Mouse (Mus musculus) cerebellum, postnatal 14 days (tissue): ENCODE data around the gene Eln.
A peak's percentile ranks its signal among the peaks of the same experiment; 100 is the strongest.

ENCODE experiments used
- DNase-seq, 2 experiments: peaks; one replicate each; pipeline ENCODE4 v3.0.0; 2021; ENCODE audit warnings: mixed read lengths in 2 of 2

Gene Eln

DNA sequence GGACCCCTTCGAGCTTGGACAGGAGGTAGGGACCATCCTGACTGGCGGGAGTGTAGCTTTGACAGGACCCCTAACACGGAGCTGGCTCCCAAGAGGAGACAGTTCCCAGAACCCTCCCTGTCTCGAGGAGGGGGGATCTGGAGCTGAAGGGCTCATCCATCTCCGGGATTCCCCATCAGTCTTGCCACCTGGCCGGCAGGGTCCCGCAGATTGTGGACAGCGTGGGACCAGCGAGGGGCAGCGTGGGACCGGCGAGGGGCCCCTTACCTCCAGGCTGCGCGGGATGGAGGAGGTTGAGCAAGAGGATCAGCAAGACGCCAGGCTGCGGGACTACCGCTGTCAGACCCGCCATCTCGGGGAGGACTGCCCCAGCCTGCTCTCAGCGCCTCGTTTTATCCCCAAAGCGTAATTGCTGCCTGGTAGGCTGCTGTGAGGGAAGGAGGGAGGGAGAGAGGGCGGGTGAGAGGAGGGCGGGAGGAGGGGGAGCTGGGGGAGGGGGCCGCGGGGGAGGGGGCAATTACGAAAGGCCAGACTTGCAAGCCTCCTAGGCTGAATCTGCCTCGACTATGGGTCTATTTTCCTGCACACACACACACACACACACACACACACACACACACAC, at the start of gene Eln:
Gene Eln, minus strand, starts transcription at position 434 of the 622 bp plus-strand sequence.
- peak; percentile 37 to 40 for DNase-seq

DNA sequence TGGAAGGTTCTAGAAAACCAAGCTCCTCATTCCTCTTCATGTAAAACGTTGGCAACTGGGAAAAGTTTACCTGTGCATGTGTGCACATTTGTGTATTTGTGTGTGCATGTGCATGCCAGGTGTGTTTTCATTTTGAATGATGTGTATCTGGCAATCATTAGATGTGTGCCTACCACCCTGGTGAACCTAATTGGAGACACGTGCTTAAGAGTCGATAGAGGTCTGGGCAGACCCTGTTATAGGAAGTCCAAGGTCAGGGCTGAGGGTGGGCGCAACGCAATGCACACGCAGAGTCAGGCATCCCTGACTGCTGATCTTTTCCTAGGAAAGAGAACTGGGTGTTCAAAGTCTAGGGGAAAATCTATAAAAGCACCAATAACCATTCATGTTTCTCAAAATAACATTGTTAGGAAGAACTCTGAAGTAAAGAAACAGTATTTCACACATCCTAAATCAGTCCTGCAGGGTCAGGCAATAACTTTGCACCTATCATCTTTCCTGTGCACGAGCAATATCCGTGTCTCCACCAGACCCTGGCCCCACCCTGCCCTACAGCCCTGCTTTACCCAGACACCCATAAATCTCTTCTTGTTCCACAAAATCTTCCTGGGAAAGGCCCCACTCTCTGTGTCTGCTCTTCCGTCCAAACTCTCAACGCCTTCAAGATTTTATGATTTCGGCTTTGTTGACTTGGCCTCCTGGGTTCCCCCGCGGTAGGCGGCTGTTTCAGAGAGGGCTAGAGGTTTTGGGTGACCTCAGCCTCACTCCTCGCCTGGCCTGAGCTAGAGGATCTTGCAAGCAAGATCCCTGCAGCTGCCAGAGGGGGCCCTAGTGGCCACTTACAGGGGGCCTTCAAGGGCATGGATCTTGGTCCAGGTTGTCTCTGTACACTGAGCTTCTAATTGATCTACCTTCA, 43.2 kb upstream of the Eln start:
- no peak for DNase-seq

DNA sequence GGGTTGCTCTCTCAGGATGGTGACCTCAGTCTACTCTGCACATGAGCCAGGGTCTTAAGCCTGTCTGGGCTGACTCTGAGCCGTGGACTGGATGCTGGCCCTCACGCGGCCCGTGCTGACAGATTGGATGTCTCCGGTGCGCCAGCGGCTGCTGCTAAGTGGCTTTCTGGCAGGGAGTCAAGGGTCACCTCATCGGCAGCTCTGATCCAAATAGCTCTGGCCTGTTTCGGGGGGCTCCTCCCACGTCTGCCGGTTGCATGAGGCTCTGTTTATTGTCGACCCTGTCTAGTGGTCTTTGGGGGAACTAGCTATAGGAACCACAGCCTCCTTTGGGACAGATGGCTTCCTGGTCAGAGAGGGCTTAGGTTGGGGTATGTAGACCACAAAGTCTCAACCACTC, 41.1 kb upstream of the Eln start:
- peak; percentile 72 to 87 for DNase-seq

DNA sequence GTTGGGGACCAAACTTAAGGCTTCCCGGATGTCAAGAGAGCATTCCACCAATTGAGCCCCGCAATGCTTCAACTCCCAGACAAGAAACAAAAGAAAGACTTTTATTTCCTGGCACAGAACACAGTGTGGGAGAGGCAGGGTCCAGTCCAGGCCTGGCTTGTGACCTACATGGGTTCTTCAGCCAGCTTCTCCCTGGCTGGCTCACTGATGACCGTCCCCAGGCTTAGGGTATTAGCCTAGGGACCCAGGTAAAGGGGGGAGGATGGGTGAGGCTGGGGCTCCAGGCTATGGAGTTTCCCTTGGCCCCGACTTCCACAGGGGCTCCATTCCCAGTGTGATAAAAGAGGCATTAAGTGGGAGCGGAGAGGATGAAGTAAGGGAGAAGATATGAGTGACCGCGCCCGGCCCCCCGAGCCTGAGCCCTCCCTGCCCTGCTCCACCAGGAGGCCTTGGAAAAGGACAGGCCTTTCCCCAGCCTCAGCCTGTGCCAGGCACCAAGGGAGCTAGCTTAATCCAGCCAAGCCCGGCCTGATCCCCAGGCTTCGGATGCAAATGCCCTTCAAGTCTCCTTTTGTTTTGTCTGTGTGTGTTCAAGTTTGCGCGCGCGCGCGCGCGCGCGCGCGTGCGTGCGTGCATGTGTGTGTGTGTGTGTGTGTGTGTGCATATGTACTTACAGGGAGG, 38.7 kb upstream of the Eln start:
- DNase-seq = peak in 1 of 2 experiments; percentile 39

DNA sequence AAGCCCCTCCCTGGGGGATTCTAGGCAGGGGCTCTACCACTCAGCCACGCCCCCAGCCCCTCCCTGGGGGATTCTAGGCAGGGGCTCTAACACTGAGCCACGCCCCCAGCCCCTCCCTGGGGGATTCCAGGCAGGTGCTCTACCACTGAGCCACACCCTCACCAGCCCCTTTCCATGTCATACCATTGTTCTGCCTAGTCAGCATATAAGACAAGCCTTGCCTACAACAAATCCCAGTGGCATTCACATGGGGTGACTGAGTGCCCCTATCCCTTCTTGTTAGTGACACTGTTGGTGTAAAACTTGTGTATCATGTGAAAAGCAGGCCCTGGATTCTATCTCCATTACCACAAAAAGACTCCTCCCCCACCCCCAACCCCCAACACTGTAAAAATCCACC, 36.7 kb upstream of the Eln start:
- DNase-seq = no peak

DNA sequence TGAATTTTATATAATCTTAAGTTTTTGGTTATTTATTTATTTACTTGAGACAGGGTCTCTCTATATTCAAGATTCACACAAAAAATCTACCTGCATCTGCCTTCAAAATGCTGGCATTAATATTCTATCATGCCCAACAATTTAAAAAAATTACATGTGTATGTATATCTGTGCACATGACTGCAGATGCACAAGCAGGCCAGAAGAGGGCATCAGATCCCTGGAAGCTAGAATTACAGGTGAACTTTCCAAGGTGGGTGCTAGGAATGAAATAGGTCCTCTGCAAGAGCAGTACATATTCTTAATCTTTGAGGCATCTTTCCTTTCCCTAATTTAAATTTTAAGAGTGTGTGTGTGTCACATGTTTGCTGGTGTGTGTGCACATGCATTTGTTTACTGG, 33.8 kb upstream of the Eln start:
- DNase-seq = no peak

DNA sequence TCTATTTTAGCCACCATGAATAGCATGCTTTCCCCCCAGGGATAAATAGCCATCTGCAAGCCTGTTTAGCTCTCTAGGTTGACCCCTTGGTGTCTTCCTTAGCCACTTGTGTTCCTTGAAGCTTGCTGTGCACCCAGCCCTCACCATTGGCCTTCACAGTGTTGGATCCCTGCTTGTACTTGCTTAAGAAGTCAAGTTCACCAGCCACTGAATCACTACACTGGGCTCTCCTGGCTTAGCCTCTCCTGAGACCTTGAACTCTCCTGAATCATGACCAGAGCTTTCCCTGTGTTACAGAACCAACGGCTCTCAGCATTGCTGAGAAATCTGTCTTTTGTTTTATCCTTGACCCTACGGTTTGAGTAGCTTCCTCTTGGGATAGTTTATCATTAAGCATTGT, 33.0 kb upstream of the Eln start:
- DNase-seq = no peak

DNA sequence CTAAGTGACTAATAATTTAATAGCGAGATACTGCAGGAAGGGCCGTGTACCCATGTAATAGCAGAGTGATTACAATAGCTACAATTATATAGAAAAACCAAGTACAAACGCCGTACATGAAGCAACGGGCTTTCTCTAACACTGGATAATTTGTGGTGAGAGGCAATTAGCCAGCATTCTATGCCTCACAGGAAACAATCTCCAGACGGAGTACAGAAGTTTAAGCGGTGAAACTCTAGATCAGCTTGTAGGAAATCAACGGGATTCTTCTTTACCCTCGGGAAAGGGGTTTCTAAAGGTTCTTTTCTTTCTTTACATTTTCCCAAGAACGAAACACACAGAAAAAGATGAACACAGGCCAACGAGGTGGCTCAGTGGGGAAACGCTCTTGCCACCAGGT, 29.4 kb upstream of the Eln start:
- no peak for DNase-seq

DNA sequence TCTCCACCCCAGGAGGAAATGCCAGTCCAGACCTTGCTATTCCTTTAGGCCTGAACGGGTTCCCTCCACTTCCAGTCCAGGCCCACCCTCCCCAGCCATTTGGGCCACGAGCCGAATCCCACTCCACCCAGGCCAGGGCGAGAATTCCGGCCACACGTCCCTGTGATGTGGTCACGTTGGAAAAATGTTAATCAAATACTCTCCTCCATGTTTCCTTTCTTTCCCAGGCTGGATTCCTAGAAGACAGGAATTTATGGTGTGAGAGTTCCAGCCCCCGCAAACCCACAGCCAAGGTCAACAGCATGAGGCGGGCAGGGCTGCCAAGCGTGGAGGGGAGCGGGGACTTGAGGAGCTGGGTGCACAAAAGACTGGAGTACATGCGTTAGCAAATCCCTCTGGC, 25.4 kb upstream of the Eln start:
- DNase-seq = no peak

DNA sequence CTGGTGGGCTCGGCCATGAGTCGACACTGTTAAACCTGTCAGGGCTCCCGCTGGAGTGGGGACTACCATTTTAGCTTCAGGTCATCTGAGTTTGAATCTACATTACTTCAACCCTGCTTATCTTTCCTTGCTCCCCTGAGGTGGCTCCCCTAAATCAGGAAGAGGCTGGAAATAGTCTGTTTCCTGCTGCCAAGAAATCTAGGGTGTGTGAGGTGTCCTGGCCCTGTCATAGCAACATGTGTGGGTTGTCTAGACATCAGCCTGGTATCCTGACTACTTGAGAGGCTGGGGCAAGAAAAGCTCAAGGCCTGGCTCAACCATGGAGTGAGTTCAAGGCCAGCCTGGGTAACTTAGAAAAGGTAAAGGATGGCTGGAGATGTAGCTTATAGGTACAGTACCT, 24.6 kb upstream of the Eln start:
- no peak for DNase-seq

DNA sequence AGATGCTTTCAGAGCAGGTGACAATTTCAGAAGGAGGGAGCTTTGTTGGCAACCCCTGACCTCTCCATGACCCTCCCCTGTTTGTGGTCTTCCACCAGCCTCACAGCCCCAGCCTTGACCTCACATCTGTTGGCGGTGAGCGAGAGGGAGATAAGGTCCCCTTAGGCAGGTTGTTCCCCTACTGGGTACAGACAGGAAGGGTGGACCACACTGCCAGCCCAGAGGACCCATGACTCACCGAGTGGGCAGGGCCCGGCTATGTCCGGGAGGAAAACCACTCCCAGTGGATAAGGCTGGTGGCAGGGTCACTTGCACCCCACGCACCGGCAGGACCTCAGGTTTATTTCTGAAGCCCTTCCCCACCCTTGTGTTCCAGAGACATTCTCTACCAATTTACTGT, 22.1 kb upstream of the Eln start:
- DNase-seq = no peak

DNA sequence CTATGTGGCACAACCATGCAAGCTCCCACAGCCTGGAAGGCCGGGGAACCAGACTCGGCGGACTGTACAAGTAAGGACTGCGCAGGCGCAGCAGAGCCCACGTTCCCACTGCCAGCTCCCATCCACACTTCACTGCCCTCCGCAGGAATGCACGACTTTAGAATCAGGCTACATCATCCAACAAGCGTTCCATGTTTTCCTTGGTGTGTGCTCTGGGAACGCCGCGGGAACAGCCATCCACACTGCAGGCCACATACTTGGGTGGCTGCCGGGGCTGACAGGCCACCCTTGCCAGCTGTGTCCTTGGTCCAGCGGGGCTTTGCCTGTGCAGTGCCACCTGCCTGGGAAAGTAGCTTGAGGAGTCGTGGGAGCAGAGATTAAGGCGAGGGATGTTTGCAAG, 18.3 kb upstream of the Eln start:
- no peak for DNase-seq

DNA sequence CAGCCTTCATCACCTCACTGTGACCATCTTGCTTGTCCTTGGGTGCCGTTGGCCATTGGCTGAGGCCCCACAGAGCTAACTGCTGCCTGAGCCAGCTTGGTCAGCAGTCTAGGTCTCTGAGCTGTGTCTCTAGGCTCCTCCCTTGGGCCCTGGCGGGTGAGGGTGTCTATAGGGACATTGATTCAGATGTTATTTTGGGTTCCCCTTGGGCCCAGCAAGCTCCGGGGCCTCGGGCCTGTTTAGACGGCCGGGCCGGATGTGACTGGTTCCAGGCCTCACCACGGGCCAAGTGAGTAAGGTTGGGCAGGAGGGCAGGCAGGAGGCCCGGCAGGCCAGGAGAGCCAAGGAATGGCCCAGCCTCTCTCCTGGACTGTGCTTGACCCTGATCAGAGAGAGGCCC, 16.2 kb upstream of the Eln start:
- no peak for DNase-seq

DNA sequence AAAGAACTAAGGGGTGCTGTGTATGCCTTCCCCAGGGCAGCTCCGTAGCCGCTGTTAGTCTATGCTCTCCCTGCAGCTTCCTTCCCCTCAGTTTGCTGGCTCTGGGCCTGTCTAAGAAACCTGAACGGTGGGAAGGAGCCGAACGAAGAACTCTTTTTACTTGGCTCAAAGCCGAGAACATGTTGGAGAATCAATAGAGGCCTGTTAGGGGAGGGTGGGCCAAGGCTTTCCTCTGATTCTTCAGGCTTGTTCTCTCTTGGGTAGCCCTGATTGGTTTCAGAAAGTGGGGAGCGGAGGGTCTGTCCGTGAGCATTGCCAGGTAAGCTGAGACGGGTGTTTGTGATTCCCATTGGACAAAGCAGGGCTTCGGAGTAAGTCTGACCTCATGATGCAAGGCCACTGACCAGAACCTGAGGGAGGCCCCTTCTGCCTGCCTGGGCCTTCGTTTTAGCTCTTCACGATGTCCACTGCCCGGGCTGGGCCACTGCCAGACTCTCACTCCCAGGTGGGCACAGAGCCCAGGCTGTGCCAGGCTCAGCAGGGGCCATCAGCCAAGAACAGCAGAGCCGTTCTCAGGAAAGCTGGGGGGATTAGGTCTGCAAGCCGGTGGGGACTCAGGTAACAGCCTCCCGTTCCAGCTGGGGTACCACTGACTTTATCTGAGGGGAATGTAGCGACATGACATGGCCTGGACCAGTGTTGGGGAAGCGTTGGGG, 14.4 kb upstream of the Eln start:
- peak; percentile 80 to 81 for DNase-seq

DNA sequence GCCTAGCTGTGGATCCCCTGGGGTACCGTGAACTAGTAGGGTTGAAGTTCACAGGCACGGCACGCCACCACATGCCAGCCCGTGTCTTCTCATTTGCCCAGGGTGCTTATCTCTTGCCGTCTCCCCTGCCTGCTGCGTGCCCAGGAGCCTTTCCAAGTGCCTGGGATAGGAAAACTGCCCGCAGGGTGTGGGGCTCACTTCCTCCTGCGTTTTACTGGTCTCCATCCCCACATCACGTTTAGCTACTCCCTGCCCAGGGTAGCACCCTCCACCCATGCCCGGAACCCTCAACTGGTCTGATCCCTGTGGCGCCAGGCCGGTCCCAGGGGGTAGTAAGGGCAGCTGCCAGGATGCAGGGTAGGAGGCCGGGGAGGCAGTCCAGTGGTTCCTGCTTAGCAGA, 8.9 kb upstream of the Eln start:
- no peak for DNase-seq

DNA sequence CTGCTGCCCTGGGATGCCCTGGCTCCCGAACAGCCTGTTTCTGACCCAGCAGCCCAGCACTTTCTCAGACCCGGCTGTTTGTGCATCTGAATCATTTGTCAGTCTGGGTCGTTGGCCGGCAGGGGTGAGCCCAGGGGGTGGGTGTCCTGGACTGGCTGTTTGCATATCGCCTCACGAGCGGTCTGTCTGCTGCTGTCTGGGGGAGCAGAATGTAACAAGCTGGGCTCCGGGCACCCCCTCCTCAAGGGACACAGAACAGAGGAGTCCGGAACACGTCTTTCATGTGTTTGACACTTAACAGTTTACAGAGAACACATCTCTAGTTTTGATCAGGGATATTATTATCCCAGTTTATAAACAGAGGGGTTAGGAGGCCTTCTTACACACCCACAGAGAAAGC, 7.0 kb upstream of the Eln start:
- no peak for DNase-seq

DNA sequence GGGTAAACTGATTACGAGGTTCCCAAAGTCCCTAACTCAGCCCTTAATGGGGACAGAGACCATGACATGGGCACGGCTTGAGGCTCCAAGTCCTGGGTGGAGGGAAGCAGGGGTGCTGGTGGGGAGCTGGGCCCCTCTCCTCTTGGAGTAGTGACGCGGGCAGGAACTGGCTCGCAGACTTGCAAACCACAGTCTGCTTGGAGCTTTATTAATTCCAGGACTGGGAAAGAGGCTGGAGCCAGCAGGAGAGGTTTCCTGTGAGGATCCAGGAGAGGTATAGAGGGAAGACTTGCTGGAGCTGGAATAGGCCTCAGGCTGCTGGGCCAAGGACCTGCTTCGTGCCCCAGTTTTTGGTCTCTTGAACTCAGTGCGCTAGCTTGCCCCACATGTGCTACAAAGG, 3.3 kb upstream of the Eln start:
- DNase-seq = no peak

DNA sequence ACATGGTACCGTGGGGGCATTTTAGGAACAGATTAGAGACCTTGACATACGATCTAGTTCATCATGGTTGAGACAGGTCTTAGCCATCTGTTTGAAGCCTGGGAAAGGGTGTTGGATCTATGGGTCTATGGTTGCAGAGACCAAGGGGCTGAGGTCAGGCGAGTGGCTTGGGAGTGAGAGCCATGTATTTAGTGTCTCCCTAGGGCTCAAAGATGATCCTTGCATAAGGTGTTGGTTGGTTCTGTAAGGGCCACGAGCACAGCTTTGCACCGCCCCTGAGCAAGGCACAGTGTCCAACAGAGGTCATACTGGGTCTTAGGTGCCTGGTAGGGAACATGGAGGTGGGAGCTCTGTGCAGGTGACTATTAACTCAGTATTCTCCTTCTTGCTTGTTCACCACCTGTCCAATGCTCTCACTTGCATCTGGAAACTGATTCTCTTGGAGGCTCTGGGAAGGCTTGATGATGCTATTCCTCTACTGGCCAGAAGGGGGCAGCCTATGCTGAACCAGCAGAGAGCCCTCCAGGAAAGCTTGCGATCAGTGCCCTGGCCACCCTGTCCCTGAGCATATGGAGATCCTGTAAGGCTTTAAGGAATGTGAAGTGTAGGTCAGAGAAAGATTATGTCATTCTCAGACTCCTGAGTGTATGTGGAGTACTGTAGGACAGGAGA, 960 bp upstream of the Eln start:
- DNase-seq = peak; percentile 80 to 83

DNA sequence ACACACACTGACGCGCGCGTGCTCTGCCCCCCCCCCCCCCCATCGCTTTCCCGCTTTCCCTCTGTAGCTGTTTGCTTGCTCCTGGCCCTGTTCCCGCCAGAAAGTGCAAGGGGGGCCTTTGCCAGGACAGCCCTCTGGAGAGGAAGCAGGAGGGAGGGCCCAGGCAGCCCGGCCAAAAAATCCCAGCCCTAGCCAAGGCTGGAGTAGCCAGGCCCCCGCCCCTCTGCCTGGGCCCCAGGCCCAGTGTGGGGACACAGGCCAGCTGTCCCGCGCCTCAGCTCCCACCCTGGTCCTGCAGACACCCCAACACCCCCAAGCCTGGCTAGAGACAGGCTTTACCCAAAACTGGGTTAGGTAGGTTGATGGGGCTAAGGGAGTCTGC, 380 bp upstream of the Eln start:
- DNase-seq = peak; percentile 82 to 85

DNA sequence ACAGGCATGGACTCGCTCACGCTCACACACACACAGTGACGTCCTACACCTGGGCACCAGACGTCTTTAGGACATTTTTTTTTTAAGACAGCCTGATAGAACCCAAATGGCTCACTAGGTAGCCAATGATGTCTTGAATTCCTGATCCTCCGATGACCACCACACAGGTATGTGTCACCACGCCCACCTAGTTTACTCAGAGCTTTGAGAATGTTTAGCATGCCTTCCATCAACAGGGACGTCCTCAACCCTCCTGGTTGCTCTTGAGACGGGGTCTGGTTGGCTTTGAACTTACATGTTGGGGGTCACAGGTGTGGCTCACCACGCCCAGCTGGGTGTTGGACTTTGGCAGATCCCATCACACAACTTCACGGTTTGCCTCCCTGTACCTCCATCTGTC, 922 bp downstream of the Eln start:
- no peak for DNase-seq

DNA sequence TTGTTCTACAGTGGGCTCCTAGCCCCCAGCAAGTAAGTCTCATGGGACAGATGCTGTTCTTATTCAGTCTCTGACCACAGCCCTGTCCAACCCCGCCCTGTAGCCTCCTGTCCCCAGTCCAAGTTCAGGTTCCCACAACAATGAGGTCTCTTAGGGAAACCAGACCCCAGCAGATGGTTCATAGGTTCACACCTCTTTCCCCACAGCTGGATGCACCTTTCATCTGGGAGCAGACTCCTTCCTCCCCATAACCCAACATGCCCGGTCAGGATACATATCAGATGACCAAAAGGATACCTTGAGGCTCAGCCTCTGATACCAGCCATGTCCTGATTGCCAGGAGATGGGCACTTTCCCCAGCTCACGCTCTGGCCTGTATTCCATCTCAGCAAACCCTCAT, 1.3 kb downstream of the Eln start:
- no peak for DNase-seq

DNA sequence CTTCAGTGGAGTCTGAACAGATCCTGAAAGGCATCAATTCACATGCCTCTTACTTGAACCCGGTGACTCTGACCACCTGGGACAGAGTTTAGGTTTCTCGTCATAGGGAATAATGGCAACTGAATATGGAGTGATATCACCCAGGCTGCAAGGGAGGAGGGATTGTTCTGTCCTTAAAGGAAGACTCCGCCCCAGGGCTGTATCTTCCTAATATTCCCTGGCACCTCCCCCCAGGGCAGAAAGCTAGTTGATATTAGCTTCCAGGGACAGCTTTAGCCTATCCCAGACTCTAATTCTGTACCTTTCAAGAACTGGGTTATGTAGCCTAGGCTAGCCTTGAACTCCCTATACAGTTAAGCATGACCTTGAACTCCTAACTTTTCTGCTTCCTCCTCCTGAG, 2.1 kb downstream of the Eln start:
- no peak for DNase-seq

DNA sequence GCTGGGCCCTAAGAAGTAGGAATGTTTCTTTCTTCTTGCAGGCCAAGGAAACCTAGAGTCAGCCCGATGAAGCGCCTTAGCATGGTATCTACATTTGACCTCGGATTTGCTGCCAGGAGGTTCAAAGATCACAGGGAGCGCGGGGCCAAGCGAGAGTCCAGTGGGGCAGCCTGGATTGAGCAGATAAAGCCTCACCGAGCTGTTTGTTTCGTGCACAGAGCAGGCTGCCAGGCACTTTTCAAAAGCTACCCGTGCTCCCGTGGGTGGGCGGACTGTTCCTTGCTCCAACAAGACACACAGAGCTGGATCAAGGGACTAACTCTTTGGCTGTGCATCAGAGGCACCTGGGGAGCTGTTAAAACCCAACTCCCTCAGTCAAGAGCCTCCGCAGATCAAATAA, 3.1 kb downstream of the Eln start:
- no peak for DNase-seq
